Mouse (Mus musculus) liver, postnatal 0 days (tissue): ENCODE results near the gene En2.

Experiments used
- CTCF ChIP-seq: sonication (generic); IDR thresholded peaks from 2 replicates; pipeline ENCODE4 v1.5.1; 2016; ENCODE audit warnings: antibody characterized with exemption, low read depth
- EP300 ChIP-seq: IDR thresholded peaks from 2 replicates; pipeline ENCODE4 v1.6.1; 2016; ENCODE audit warnings: antibody characterized with exemption, low read depth, mild to moderate bottlenecking

DNA sequence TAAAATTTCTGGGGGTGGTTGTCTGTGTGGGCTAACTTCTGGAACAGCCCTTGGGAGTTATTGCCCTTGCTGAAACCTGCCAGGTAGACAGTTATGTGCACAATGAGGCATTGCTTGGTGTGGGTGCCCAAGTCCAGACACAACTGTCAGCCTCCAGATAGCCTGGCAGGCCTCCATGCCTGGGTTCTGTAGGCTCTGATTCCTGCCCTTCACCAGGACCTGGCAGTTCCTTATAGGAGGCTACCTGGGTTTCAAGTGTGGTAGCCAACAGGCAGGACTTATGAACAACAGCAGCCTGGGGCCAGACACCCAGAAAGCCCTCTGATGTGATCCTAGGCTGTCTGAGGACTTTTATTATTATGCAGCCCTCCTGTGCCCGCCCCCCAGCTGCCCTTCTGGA, 1.6 kb upstream of the En2 start:
- TF ChIP-seq EP300 (no peak), CTCF (no peak)
